Mouse (Mus musculus) midbrain, embryonic 15.5 days (tissue): ENCODE measurements around the gene Rbm8a2. TPM values are rescaled to one million over a fixed set of nuclear protein-coding genes. Genes with fewer than 3 reads are reported as not detected.

Source experiments
- ATAC-seq: fragments of 200-750 bp; cut with Nextera tagmentation; replicated peaks from 2 replicates; pipeline ENCODE4 v1.8.0; 2017; ENCODE audit warnings: moderate TSS enrichment
- H3K27ac ChIP-seq: fragments of 300-500 bp; sonication (generic); 2 replicates; pipeline ENCODE4 v1.5.1; 2015; ENCODE audit warnings: mild to moderate bottlenecking, inconsistent platforms
- H3K27me3 ChIP-seq: fragments of 300-500 bp; sonication (generic); replicated peaks from 2 replicates; pipeline ENCODE4 v1.6.1; 2015; ENCODE audit warnings: inconsistent platforms
- H3K36me3 ChIP-seq: fragments of 300-500 bp; sonication (generic); replicated peaks from 2 replicates; pipeline ENCODE4 v1.6.1; 2015; ENCODE audit warnings: inconsistent platforms
- H3K4me1 ChIP-seq: fragments of 300-500 bp; sonication (generic); 2 replicates; pipeline ENCODE4 v1.6.1; 2015; ENCODE audit warnings: inconsistent platforms
- H3K4me2 ChIP-seq: fragments of 300-500 bp; sonication (generic); 2 replicates; pipeline ENCODE4 v1.6.1; 2015; ENCODE audit warnings: inconsistent platforms, mild to moderate bottlenecking, moderate library complexity
- H3K4me3 ChIP-seq: fragments of 300-500 bp; sonication (generic); 2 replicates; pipeline ENCODE4 v1.5.1; 2015; ENCODE audit warnings: mild to moderate bottlenecking, inconsistent platforms
- H3K9ac ChIP-seq: fragments of 300-500 bp; sonication (generic); 2 replicates; pipeline ENCODE4 v1.6.1; 2015; ENCODE audit warnings: mild to moderate bottlenecking, inconsistent platforms
- H3K9me3 ChIP-seq: fragments of 300-500 bp; sonication (generic); 2 replicates; pipeline ENCODE4 v1.6.1; 2016; ENCODE audit warnings: inconsistent platforms
- WGBS: fragments of 180-500 bp; shearing (Covaris S2); methylation state at CpG from one replicate; pipeline ENCODE4 v1.1.7; 2015; ENCODE audit warnings: mixed read lengths; 5-methylcytosine and 5-hydroxymethylcytosine counted together
- polyA plus RNA-seq: library from polyadenylated mRNA; unstranded; fragments of >200 nt; fragmentation: Nextera tagmentation; extraction: Ambion mirVana; gene quantifications from 2 replicates; pipeline ENCODE4 v1.2.1, GENCODE M21; 2015

The Rbm8a2 gene
- polyA plus RNA-seq, 1 experiment from 2014 or later: 0.34 TPM

GRCm38 (mm10) chr1:175970710-175971109 lies 8.2 kb downstream of the Rbm8a2 start:
- Histone ChIP-seq H3K4me3 (no peak overlapping the region), H3K27me3 (no peaks in the 10 kb centered on the region), H3K36me3 (no peaks in the 10 kb centered on the region), H3K27ac (no peak overlapping the region), H3K4me2 (no peak overlapping the region), H3K9ac (no peak overlapping the region), H3K4me1 (no peaks in the 10 kb centered on the region), H3K9me3 (no peaks in the 10 kb centered on the region)
- 61% methylated on average over 5 of the region's 5 CpGs for WGBS
- no peak for ATAC-seq

- no peaks in the 10 kb centered on the region for H3K36me3 ChIP-seq
- WGBS: 90% methylated on average over 5 of the region's 5 CpGs
- H3K27ac ChIP-seq: no peak overlapping the region
- H3K4me1 ChIP-seq: no peaks in the 10 kb centered on the region
- no peak overlapping the region for H3K4me2 ChIP-seq
- no peak for ATAC-seq
- H3K9me3 ChIP-seq: no peaks in the 10 kb centered on the region
- H3K9ac ChIP-seq: no peak overlapping the region
- H3K27me3 ChIP-seq: no peaks in the 10 kb centered on the region
- H3K4me3 ChIP-seq: no peak overlapping the region
These were observed 11.7 kb downstream of the Rbm8a2 start for GRCm38 (mm10) chr1:175967004-175967745.

DNA sequence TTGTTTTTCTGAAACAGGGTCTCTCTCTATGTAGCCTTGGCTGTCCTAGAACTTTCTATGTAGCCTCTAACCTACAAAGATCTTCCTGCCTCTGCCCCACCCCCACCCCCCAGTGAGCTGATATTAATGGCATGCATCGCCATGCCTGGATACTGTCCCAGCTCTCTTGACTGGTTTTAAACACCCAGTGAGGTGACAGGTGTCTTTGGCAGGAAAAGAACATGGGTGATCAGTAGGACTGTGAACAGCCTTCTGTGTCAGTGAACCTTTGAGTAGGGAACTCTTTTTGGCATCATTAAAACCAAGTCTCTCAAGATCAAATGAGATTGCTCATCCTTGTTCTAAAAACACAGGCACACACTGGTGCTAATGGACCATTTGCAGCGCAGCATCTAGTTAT lies 17.1 kb downstream of the Rbm8a2 start:
- H3K27me3 ChIP-seq: no peaks in the 10 kb centered on the region
- H3K27ac ChIP-seq: no peak overlapping the region
- H3K4me1 ChIP-seq: no peaks in the 10 kb centered on the region
- H3K4me2 ChIP-seq: no peak overlapping the region
- WGBS: 88% methylated on average over 2 of the region's 2 CpGs
- no peaks in the 10 kb centered on the region for H3K36me3 ChIP-seq
- no peak overlapping the region for H3K9ac ChIP-seq
- no peak overlapping the region for H3K4me3 ChIP-seq
- no peaks in the 10 kb centered on the region for H3K9me3 ChIP-seq
- ATAC-seq: no peak

DNA sequence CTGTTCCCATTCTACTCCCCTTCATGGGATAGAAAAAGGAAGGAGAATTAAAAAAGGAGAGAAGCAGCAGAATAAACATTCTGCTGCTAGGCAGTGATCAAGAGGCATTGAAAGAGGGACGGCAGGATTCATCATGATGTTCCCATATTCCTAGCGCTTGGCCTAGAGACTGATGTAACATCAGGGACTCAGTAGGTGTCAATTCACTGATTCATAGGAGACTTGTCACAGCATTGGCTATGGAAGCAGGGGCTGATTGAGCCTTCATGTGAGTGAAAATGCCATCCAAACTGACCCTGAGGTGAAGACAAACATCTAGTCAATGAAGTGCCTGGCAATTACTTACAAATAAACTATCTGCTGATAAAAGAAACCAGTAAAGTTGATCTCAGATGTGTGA lies 28.1 kb downstream of the Rbm8a2 start:
- Histone ChIP-seq H3K36me3 (no peaks in the 10 kb centered on the region), H3K27ac (no peak overlapping the region), H3K9me3 (no peaks in the 10 kb centered on the region), H3K4me1 (no peaks in the 10 kb centered on the region), H3K4me3 (no peak overlapping the region), H3K9ac (no peak overlapping the region), H3K4me2 (no peak overlapping the region), H3K27me3 (no peaks in the 10 kb centered on the region)
- 87% methylated on average over 2 of the region's 2 CpGs for WGBS
- no peak for ATAC-seq

DNA sequence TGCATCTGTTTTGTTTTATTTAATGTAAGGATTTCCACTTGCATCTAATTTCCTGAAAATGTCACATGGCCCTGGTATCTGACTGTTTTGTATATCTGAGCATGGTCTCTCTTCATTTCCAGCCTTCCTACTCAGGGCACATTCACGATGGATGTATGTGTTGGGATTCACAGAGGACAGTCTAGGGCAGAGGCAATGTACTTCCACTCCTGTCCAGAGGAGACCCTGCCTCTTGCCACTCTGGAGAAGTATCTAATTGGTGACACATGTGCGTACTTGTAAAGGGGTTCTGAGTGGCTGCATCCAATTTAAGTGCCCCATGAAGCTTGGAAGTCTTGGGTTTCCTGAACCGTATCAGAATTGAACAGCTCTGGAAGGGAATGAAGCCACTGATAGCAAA lies 28.5 kb downstream of the Rbm8a2 start:
- Histone ChIP-seq H3K9ac (no peak overlapping the region), H3K4me3 (no peak overlapping the region), H3K27ac (no peak overlapping the region), H3K9me3 (no peaks in the 10 kb centered on the region), H3K4me1 (no peaks in the 10 kb centered on the region), H3K4me2 (no peak overlapping the region), H3K27me3 (no peaks in the 10 kb centered on the region), H3K36me3 (no peaks in the 10 kb centered on the region)
- 76% methylated on average over 3 of the region's 3 CpGs for WGBS
- no peak for ATAC-seq

DNA sequence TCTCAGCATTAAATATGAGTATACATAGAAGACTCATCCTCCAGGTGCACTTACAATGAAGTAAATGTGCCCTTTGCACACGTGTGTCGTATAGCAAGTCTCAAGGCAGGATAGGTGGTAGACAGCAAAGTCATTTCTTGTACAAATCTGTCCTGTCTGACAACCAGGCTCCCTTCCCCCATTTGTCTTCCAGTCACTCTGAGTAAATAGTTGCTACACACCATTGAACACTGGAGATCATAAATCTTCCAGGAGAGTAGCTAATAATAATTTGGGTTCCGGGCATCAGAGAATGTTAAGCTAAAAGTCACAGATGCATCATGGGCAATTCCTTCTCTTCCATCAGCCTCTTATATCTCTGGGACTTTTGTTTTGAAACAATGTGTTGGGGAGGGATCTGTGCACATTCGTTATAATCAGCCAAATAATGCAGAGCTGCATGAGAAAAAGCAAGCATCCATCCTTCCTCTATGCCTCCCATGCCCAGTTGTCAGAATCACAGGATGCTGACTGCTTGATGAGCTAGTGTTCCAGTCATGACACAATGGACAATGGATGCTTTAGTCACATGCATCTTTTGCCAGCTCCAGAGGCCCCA lies 32.1 kb downstream of the Rbm8a2 start:
- H3K4me1 ChIP-seq: no peaks in the 10 kb centered on the region
- H3K36me3 ChIP-seq: no peaks in the 10 kb centered on the region
- no peak overlapping the region for H3K4me2 ChIP-seq
- ATAC-seq: no peak
- WGBS: 80% methylated on average over 4 of the region's 4 CpGs
- no peaks in the 10 kb centered on the region for H3K9me3 ChIP-seq
- H3K27me3 ChIP-seq: no peaks in the 10 kb centered on the region
- no peak overlapping the region for H3K27ac ChIP-seq
- no peak overlapping the region for H3K4me3 ChIP-seq
- no peak overlapping the region for H3K9ac ChIP-seq

DNA sequence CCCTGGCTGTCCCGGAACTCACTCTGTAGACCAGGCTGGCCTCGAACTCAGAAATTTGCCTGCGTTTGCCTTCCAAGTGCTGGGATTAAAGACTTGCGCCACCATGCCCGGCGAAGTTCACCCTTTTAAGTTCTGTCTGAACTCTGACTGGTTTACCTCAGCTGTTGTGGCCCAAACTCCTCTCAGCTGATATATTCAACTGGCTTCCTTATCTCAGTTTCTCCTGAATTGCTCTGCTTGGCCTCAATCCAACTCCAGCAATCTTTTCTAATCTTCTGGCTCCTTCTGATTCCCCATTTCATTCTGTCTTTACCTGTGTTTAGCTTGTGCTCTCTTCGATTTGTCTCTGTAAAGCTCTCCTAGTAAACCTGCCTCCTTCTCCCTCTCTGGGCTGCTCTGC lies 35.7 kb downstream of the Rbm8a2 start:
- Histone ChIP-seq H3K9ac (no peak overlapping the region), H3K4me1 (no peaks in the 10 kb centered on the region), H3K27ac (no peak overlapping the region), H3K9me3 (no peaks in the 10 kb centered on the region), H3K36me3 (no peaks in the 10 kb centered on the region), H3K27me3 (no peaks in the 10 kb centered on the region), H3K4me3 (no peak overlapping the region), H3K4me2 (no peak overlapping the region)
- no peak for ATAC-seq
- WGBS: 91% methylated on average over 7 of the region's 7 CpGs

GRCm38 (mm10) chr1:175938731-175939130 lies 40.2 kb downstream of the Rbm8a2 start:
- Histone ChIP-seq H3K9ac (no peak overlapping the region), H3K4me1 (0 out of 2 replicates have a peak, but pooled peaks cover 2% of the 10 kb centered on the region), H3K27me3 (no peaks in the 10 kb centered on the region), H3K4me3 (no peak overlapping the region), H3K36me3 (no peaks in the 10 kb centered on the region), H3K27ac (no peak overlapping the region), H3K9me3 (no peaks in the 10 kb centered on the region), H3K4me2 (no peak overlapping the region)
- WGBS: 82% methylated on average over 3 of the region's 3 CpGs
- ATAC-seq: no peak

DNA sequence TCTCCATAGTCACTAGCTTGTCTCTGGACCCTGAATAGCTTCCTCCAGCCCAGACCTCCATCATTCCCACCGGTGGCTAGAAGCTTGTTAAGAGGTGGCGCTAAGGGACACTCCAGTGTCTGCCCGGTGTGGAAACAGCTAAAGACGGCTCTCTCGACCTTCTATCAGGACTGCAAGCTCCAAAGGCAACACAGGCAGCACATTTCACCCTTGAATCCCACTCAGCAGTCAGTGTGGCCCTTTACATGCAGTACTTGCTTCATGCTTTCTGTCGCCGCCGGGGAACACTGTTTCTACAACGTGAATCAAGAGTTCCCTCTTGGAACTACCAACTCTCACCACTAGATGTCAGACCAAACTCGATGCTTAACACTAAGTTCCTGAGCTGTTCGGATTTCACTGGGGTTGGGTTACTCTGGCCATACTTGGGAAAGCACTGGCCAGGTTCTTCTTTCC lies 42.6 kb downstream of the Rbm8a2 start:
- Histone ChIP-seq H3K36me3 (no peaks in the 10 kb centered on the region), H3K4me3 (peak overlapping the region; percentile 23), H3K4me1 (0 out of 2 replicates have a peak, but pooled peaks cover 2% of the 10 kb centered on the region), H3K27ac (no peak overlapping the region), H3K9me3 (no peaks in the 10 kb centered on the region), H3K4me2 (peak overlapping the region; percentile 46), H3K9ac (peak overlapping the region; percentile 26; the same call in 1 of the 2 replicates), H3K27me3 (no peaks in the 10 kb centered on the region)
- ATAC-seq: peak; percentile 87
- WGBS: 13% methylated on average over 11 of the region's 11 CpGs

GRCm38 (mm10) chr1:175931391-175931790 lies 47.5 kb downstream of the Rbm8a2 start:
- Histone ChIP-seq H3K27ac (no peak overlapping the region), H3K4me1 (0 out of 2 replicates have a peak, but pooled peaks cover 2% of the 10 kb centered on the region), H3K9me3 (no peaks in the 10 kb centered on the region), H3K36me3 (no peaks in the 10 kb centered on the region), H3K27me3 (no peaks in the 10 kb centered on the region), H3K4me3 (no peak overlapping the region), H3K4me2 (no peak overlapping the region), H3K9ac (no peak overlapping the region)
- no peak for ATAC-seq
- 89% methylated on average over 5 of the region's 5 CpGs for WGBS
